8 mouse cellular contexts compared by ENCODE assay signal in genomic region chr4:25799476-25800283, GRCm38 (mm10). TPM values are rescaled to one million over a fixed set of nuclear protein-coding genes. Genes with fewer than 3 reads are reported as not detected.
DNase-seq lines count a peak whose midpoint lies in the region; TF ChIP-seq lines count a peak whose summit lies in the region.

Gene Fut9 (minus strand): TSS chr4:25800244.

- peaks cover 0 to 25% of the 10 kb centered on the region in 2 experiments; a peak in 2 of 4 replicates for H3K4me1 ChIP-seq in ES-E14 (ENCODE audit: control insufficient read depth in 2 of 2, insufficient read depth in 2 of 2, low read length in 2 of 2, poor library complexity in 1 of 2)
- peaks cover 33% of the 10 kb centered on the region for H3K4me1 ChIP-seq in forebrain, embryonic 10.5 days

- H3K9ac ChIP-seq in ES-E14 (ENCODE audit: insufficient read depth, low read depth, low read length, poor library complexity, severe bottlenecking): peak within 1 kb of the TSS; percentile 80

- H3K4me3 ChIP-seq in ES-E14 (ENCODE audit: insufficient read depth in 1 of 2, low read depth in 1 of 2, low read length in 2 of 2, poor library complexity in 1 of 2, severe bottlenecking in 1 of 2): peak within 1 kb of the TSS; percentile 68 to 76
- H3K4me3 ChIP-seq in forebrain, embryonic 10.5 days: peak within 1 kb of the TSS; percentile 75

- peaks cover 35% of the 10 kb centered on the region for H3K27me3 ChIP-seq in forebrain, embryonic 10.5 days (ENCODE audit: poor library complexity, severe bottlenecking)

- H3K9me3 ChIP-seq in ES-E14 (ENCODE audit: control insufficient read depth, insufficient read depth, low read depth, low read length): no peaks in the 10 kb centered on the region
- H3K9me3 ChIP-seq in forebrain, embryonic 10.5 days: no peaks in the 10 kb centered on the region

- intact Hi-C loops in left cerebral cortex, postnatal 14 days (cut with DNase I): loop anchor here (10.0 kb wide), 2 partner anchors 105 to 515 kb away; partner anchors contain the start of gene Ufl1

- H3K36me3 ChIP-seq in ES-E14 (ENCODE audit: control insufficient read depth, insufficient read depth, low read length, poor library complexity, severe bottlenecking): no peaks in the 10 kb centered on the region
- no peaks in the 10 kb centered on the region for H3K36me3 ChIP-seq in forebrain, embryonic 10.5 days (replicated peaks)

- in situ Hi-C loops in ES-E14 (cut with MboI; ENCODE audit: low sequenced_read_pairs in 2 of 2, unreplicated experiment in 2 of 2): no loop called here

- peak within 1 kb of the TSS; percentile 20; the same call in 1 of the 2 replicates for H3K27ac ChIP-seq in ES-E14 (ENCODE audit: insufficient read depth, low read depth, low read length, poor library complexity, severe bottlenecking)
- peak within 1 kb of the TSS; percentile 96 for H3K27ac ChIP-seq in forebrain, embryonic 10.5 days

- peak; percentile 75 for DNase-seq in ES-E14 (ENCODE audit: low read depth, low spot score)
- peak; percentile 96 for DNase-seq in brain, adult 2 months (ENCODE audit: low read depth, low spot score)
- DNase-seq in forebrain, embryonic 10.5 days (ENCODE audit: extremely low spot score, low spot score): peak; percentile 77
- peak; percentile 72 for DNase-seq in kidney, adult 18-20 months
- DNase-seq in left cerebral cortex, postnatal 14 days (ENCODE audit: low spot score in 2 of 2): peak; percentile 82 to 86
- peak; percentile 78 for DNase-seq in neural tube, embryonic 10.5 days (ENCODE audit: extremely low spot score, low spot score)
- DNase-seq in urinary bladder, postnatal 4 days (ENCODE audit: low spot score in 2 of 2): peak; percentile 18 to 60
- DNase-seq in lung, postnatal 4 days: no peak

- under 1% methylated on average over 52 of the region's 52 CpGs for WGBS in forebrain, embryonic 10.5 days

TF ChIP-seq in ES-E14, 5 proteins besides CTCF, POLR2A, EP300 and RAD21:
- TF ChIP-seq HCFC1 (IDR thresholded peaks at IDR 0.05; ENCODE audit: borderline replicate concordance, insufficient read depth, low read length): peak; percentile 38; the same call in 1 of the 2 replicates
- no peak for TF ChIP-seq ZNF384 (IDR thresholded peaks at IDR 0.05; ENCODE audit: low read depth, low read length)
- 0 out of 2 replicates have a peak, but pooled peaks have one; percentile 25 for TF ChIP-seq CHD2 (IDR thresholded peaks at IDR 0.05; ENCODE audit: low read depth, low read length)
- no peak for TF ChIP-seq MAFK (IDR thresholded peaks at IDR 0.05; ENCODE audit: insufficient read depth, low read depth, low read length)
- TF ChIP-seq ZC3H11A (IDR thresholded peaks at IDR 0.05; ENCODE audit: borderline replicate concordance, low read depth, low read length): no peak

RNA-seq across cellular contexts. Expression of gene Fut9, which starts in this region (rescaled TPM):
- 4.8 and 8.6 TPM in 2 replicates for total RNA-seq in ES-E14 (2012; rRNA removed)
- polyA plus RNA-seq in forebrain, embryonic 10.5 days (2016; fragmentation: Nextera tagmentation; extraction: Ambion mirVana): 6.3 and 7.1 TPM in 2 replicates
- total RNA-seq in left cerebral cortex, postnatal 14 days (2021): 10 to 100 TPM; 70.7 to 75.9 TPM

Comparison
In these comparisons a context has a peak if more than half of its experiments do, and no peak if none do; other contexts are left out.
1. DNase-seq: peak in ES-E14 (single experiment), brain, adult 2 months (single experiment), forebrain, embryonic 10.5 days (single experiment), kidney, adult 18-20 months (single experiment), left cerebral cortex, postnatal 14 days (2 of 2), neural tube, embryonic 10.5 days (single experiment) and urinary bladder, postnatal 4 days (2 of 2); none in lung, postnatal 4 days (0 of 2).